Mouse (Mus musculus): ENCODE data around the gene Ctf2.

- no peak for TF ChIP-seq TCF12 (IDR thresholded peaks at IDR 0.05; ENCODE audit: low read depth, low read length)
- no peak for TF ChIP-seq SIN3A (IDR thresholded peaks at IDR 0.05; ENCODE audit: low read length)
- no peak for TF ChIP-seq POLR2A (IDR thresholded peaks at IDR 0.05; ENCODE audit: control insufficient read depth in 1 of 2, insufficient read depth in 1 of 2, low read depth in 1 of 2, low read length in 2 of 2, poor library complexity in 1 of 2)
- TF ChIP-seq CTCF (IDR thresholded peaks at IDR 0.05 in 2 of 3, conservative IDR thresholded peaks at IDR 0.05 in 1 of 3; ENCODE audit: control insufficient read depth in 1 of 3, insufficient read depth in 1 of 3, low read depth in 2 of 3, low read length in 3 of 3, poor library complexity in 1 of 3, severe bottlenecking in 1 of 3) = no peak
- no peak for TF ChIP-seq MYB (IDR thresholded peaks at IDR 0.05; ENCODE audit: low read depth, low read length)
- no peak for TF ChIP-seq RCOR1 (IDR thresholded peaks at IDR 0.05; ENCODE audit: low read depth, low read length)
- TF ChIP-seq NELFE (IDR thresholded peaks at IDR 0.05; ENCODE audit: low read depth, low read length) = no peak
- TF ChIP-seq JUND (IDR thresholded peaks at IDR 0.05; ENCODE audit: low read depth, low read length) = no peak
- TF ChIP-seq ZMIZ1 (IDR thresholded peaks at IDR 0.05; ENCODE audit: low read depth, low read length) = no peak
- TF ChIP-seq MYC (IDR thresholded peaks at IDR 0.05; ENCODE audit: low read depth, low read length) = no peak
- no peak for TF ChIP-seq ZNF384 (IDR thresholded peaks at IDR 0.05; ENCODE audit: low read depth, low read length)
- no peak for TF ChIP-seq MAX (IDR thresholded peaks at IDR 0.05; ENCODE audit: low read length)
- TF ChIP-seq ZKSCAN1 (IDR thresholded peaks at IDR 0.05; ENCODE audit: low read depth, low read length) = no peak
- no peak for TF ChIP-seq NRF1 (IDR thresholded peaks at IDR 0.05; ENCODE audit: insufficient read depth, low read depth, low read length, poor library complexity, severe bottlenecking)
Observed at GRCm38 (mm10) chr7:127675391-127675811, 56.6 kb downstream of the Ctf2 start.
